Mouse (Mus musculus) embryo, embryonic 11 days (tissue): ENCODE results near the gene Gng11.

Source experiments
- DNase-seq: peaks from one replicate; pipeline ENCODE4 v3.0.0-alpha.2; 2015

Gng11 gene

DNA sequence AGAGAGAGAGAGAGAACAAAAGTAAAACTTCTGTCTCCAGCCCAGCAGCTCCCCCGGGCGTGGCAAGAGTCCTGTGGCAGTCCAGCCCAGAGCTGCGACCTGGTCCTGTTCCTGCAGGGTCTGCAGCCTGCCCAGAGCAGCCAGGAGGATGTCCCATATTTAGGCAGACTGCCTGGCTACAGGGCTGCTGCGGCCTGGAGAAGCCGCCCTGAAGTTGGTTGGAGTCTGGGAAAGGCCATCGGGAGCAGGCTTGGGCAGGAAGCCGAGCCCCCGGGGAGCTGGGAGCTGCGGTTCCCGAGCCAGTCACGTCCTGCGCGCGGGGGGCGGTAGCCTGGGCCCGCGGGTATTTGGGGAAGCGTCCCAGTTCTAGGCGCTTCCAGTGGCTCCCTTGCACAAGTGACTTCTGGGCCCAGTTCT is at the start of gene Gng11:
TSS of gene Gng11 (plus strand) at position 15 of the 417 bp plus-strand sequence.
- peak; percentile 73 for DNase-seq

DNA sequence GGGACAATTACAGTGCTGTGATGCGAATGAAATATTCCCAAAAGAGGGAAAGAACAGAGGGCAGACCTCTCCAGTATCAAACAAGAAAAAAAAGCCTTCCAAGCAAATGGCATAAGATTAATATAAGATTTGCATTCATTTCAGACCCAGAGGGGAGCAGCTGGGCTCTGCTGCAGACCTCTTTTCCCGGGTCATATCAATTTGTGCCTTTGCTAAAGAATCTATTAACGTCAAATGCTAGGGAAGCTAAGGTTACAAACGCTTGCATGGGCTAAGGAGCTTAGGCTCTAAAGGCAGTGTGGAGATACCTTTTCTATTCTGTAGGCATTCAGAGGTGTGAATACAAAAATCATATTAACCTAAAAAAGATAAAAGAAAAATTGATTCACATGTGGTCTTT is 48.7 kb upstream of the Gng11 start:
- DNase-seq = no peak

DNA sequence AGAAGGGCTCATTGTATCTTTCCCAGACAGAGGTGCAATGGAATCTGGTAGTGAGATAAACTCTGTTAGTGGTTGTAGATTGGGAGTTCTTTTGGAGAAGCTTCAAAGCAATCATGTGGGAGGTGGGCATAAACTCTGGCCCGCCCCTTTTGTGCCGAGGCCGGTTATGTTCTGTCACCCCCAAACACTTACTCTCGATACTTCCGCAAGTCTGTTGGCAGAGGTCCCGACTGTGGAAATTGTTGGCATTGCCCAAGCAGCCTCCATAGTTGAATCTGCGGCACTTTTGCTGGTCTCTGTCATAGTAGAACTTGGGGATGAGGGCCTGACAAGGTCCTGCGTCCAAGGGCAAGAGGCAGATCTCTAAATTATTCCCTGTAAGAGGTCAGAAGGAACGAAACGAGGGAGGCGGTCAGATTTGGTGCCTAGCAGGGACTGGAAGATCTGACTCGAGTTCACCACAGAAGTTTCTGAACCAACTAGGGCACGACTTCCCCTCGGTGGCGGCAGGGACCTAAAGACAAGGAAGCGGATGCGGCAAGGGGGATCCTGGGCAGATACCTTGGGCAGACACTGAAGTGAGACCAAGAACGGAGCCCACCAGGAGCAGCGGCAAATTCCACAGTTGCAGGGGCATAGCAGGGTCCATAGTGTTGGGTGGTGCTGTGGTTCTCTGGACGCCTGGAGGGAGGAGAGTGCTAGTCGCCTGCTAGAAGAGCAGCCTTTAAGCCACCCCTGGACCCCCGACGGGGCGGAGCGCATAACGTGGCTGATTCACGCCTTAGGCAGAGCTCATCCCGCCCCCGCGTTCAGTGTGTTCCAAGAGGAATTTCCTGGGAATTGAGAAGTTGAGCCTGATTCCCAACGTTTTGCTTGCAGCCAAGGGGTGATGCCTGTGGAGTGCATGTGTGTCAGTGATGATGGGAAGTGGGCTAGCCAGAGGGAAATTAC is 35.8 kb upstream of the Gng11 start:
- DNase-seq = peak; percentile 53

DNA sequence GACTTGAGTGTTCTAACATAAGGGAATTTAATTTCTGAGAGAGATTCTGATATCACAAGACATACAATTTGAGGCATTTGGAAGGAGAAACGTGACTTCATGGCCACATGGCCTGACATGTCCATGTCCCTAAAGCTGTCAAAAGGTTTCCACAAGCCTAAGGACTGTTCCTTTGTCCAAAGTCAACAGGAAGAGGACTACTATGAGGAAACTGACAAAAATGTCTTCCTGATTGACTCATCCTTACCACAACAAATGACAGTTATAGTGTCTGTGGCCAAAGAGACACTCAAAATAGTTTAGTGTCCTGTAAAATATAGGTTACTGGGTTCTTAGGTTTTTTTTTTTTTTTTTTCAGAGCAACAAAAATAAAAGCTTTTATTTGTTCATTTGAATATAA is 30.0 kb upstream of the Gng11 start:
- no peak for DNase-seq

DNA sequence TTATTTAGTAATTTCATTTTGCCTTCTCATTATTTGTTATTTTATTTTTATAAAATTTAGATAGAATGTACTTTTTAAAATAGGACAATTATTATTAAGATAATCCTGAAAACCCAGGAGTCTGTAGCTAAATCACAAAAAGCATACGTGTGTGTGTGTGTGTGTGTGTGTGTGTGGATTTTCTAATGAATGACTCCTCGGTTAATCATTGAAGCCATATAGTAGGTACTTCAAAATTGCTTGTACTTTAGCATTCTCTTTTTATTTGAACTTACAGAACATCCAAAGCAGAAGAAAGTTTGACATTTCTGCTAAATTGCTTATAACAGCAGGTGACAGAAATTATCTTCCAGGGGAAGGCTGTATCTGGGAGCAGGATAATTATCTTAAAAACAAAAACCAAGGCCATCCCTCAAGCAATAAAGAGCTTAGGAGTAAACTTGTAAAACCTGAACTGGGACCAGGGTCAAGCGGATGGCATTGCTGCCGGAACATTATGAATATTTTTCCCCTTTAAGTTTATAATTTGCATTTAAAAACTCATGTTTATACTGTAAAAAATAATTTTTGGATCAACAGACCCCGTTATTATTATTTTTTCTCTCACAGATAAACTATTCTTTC is 20.9 kb upstream of the Gng11 start:
- DNase-seq = no peak

DNA sequence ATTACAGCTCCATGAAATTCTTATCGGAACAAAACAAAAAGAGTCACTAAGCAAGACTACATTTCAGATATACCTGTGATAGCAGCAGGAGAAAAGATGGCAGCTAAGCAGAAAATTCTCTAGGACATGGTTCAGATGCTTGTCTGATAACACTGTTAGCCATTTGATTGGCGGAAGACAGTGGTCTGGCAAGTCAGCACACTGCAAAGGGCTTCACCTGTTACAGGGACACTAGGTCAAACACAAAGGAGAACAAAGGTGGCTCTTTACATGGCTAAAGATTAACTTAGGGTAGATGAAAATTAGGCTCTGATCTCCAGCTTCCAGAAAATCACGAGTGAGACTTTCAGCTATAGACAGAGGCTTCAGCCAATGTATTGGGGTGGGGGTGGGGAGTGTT is 15.0 kb upstream of the Gng11 start, which contains the start of gene Tfpi2:
TSS of gene Tfpi2 (minus strand) at position 170 of the 400 bp plus-strand sequence.
- no peak for DNase-seq

DNA sequence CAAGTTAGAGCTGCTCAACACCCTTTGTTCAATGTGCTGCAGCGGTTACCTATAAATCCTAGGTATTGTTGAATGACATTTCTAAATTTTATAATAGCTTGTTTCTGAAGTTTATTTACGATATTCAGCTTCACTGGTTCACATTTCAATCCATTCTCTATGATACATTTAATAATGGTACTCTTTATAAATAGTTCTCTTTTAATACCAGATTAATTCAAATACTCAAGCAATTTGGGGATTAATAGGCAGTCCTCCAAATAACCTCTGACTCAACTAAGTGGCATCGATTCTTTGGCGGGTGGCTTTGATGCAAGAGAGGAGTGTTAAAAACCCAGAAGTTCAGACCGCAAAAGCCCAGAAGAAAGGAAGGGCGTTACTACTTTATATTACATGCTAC is 10.2 kb upstream of the Gng11 start, which contains the start of gene Gngt1:
TSS of gene Gngt1 (plus strand) at position 301 of the 400 bp plus-strand sequence.
- no peak for DNase-seq

GRCm38 (mm10) chr6:3998089-3998488 is 5.6 kb upstream of the Gng11 start:
- no peak for DNase-seq

DNA sequence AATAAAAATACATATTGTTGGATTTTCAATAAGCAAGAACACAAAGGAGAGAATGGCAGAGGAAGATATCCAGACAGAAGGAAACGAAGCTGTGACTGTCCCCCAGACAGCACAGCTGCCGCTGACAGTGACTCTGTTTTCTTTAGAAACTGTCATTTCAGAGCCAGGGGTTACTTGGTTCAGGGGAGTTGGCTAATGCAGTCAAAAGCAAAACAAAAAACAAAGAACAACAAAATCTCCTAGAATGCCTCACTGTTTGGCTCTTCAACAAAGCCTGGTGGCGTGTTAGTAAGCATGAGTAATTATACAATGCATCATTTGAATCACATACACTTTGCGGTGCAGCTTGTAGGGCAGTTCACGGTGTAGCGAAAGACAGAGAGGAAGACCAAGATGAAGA is 4.4 kb upstream of the Gng11 start:
- no peak for DNase-seq

DNA sequence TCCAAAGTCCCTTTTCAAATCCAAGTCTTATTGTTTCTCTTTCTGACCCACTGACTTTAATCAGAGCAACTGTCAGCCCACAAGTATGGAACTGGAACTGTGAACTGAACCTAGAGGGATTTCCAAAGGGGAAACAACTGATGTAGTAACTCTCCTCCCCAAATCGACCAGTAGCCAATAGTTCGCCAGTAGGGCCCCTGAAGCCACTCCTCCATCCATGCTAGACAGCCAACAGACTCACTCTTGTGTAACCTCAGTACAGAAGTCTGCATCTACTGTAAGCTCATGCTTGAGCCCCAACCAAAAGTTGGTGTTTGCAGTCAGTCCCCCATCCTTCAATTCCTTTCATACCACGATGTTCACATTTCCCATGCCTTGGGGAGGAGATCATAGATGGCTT is 3.0 kb upstream of the Gng11 start:
- DNase-seq = no peak

DNA sequence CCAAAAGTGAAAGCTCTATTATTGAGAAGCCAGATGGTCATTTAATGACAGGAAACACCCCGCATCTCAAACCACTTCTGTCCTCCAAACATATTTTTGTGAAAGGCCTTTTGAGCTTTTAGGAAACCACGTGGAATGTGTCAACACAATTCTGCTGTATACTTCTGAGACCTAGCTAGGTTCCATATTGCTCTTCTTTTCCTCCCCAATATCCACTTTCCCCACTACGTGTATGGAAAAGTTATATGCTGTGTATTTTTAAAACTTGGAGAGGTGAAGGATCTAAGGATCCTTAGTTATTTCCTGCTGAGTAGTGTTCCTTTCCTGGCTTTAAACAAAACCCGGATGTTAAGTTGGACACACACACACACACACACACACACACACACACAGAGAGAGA is 259 bp upstream of the Gng11 start:
- peak; percentile 18 for DNase-seq

GRCm38 (mm10) chr6:4004808-4005207 is 1.1 kb downstream of the Gng11 start:
- DNase-seq = no peak

- DNase-seq = no peak
These were observed 4.9 kb downstream of the Gng11 start for GRCm38 (mm10) chr6:4008501-4009040.

DNA sequence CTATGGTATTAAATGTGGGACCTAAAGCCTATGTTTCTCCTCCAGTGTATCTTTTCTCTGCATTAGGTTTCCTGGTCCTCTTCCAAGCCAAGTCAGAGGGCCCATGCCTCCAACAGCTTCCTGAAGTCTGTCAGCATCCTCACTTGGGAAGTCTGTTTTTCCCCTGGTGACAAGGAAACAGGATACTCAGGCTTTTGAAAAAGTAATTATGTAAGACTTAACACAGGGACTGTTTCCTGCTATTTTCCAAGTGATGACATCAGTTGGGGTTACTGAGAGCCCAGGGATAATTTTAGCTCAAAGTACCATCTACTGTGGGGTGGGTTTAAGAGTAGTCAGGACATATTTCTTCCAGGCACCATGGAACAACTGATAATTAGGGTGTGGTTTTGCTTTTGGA is 5.8 kb downstream of the Gng11 start:
- DNase-seq = no peak

DNA sequence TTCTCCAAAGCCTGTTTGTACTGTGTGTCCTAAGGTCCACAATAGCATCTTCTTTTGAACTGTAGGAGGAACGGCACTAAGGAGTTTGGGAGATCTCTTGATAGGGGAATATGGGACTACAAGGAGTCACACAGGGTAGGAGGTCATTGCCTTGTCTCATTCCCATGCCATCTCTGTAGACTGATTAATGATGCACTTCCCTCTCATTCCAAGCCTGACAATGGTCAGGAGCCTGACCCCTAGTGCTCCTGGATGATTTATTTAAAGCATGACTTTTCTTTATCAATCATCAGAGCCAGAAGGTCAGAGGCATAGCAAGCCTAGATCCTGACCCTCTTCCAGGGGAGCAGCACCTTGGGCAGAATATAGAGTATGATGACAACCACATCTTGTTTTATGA is 18.9 kb downstream of the Gng11 start:
- no peak for DNase-seq

GRCm38 (mm10) chr6:4026367-4026766 is 22.7 kb downstream of the Gng11 start:
- no peak for DNase-seq

DNA sequence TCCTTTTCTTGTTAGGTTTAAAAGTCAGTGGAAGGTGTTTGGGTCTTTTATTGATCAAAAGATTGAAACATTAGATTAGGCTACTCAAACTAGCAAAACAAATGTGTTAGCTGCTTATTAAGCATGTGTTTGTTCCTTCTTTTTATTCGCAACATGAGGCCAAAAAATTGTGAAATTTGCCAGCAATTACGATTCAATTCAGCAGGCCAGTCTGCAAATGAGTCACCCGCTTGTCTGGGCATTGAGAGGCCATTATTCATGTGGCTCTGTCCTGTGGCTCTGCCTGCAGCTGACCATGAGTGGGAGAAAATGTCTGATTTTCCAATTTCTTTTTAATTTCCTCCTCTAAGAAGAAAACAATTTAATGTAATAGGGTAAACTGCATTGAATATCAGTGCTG is 27.3 kb downstream of the Gng11 start:
- DNase-seq = no peak

DNA sequence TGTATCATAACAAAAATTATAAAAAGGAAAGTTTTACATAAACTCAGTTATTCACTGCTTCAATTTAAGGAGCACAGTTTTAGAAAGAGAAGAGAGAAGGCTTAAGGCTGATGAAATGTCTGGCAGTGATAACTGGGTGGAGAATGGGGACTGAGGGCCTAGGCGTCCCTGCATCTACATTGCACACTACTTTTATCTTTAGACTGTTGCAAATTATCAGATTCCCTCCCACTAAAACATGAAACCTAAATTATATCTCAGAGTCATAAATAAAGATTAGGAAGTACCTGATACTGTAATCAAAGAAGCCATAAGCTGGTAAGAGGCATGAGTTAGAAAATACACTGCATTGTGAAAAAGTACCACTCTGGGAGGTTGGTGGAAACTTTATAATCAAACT is 38.1 kb downstream of the Gng11 start:
- no peak for DNase-seq

DNA sequence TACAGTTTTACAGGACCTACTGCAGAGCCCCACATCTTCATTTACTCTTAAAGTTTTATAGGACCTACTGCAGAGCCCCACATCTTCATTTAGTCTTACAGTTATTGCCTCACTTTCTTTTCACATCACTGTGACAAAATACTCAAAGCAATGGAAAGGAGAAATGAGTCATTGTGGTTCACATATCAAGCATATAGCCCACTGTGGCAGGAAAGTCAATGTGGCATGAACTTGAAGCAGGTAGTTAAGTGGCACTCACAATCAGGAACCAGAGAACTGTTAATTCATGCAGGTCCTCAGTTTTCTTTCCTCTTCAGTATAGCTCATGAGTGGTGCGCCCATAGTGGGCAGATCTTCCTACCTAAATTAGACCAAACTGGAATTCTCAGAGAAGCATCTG is 43.5 kb downstream of the Gng11 start:
- DNase-seq = no peak

GRCm38 (mm10) chr6:4052843-4053242 is 49.1 kb downstream of the Gng11 start:
- DNase-seq = no peak

DNA sequence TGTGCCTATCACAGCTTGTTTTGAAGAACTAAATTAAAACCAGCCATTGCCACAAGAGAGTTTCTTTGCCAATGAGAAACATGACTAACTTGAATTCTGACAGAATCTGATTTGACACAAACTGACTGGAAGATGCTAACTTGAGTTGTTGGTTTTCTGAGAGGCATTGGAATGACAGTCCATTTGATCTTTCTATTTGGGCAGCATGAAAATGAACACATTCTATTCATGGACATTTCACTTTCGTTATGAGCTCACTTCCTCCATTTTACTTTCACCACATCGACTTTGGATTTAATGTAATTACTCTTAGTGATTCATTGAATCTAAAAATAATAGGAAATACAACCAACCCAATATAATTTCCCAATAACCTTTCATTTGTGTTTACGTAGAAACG is 50.7 kb downstream of the Gng11 start:
- DNase-seq = no peak
